Mouse (Mus musculus) stomach, postnatal 0 days (tissue): ENCODE results near the gene Tceanc. TPM values are rescaled to one million over a fixed set of nuclear protein-coding genes. Genes with fewer than 3 reads are reported as not detected.

Experiments used
- ATAC-seq: fragments of 200-750 bp; cut with Nextera tagmentation; 2 replicates; pipeline ENCODE4 v1.8.0; 2017; ENCODE audit not compliant: low FRiP score, low TSS enrichment
- DNase-seq: peaks from one replicate; pipeline ENCODE4 v3.0.0-alpha.2; 2016; ENCODE audit warnings: low spot score
- H3K27ac ChIP-seq: fragments of 300-500 bp; sonication (generic); replicated peaks from 2 replicates; pipeline ENCODE4 v1.5.1; 2014; ENCODE audit warnings: mild to moderate bottlenecking, control low read depth
- H3K27me3 ChIP-seq: fragments of 300-500 bp; sonication (generic); 2 replicates; pipeline ENCODE4 v1.6.1; 2014; ENCODE audit warnings: low read length; ENCODE audit not compliant: control insufficient read depth, insufficient read depth
- H3K36me3 ChIP-seq: fragments of 300-500 bp; sonication (generic); 2 replicates; pipeline ENCODE4 v1.6.1; 2014; ENCODE audit warnings: low read length, mixed read lengths; ENCODE audit not compliant: control insufficient read depth, insufficient read depth
- H3K4me1 ChIP-seq: fragments of 300-500 bp; sonication (generic); replicated peaks from 2 replicates; pipeline ENCODE4 v1.6.1; 2014; ENCODE audit warnings: antibody characterized with exemption; ENCODE audit not compliant: control insufficient read depth, insufficient read depth
- H3K4me2 ChIP-seq: fragments of 300-500 bp; sonication (generic); replicated peaks from 2 replicates; pipeline ENCODE4 v1.6.1; 2014; ENCODE audit warnings: low read depth, mild to moderate bottlenecking, control low read depth, moderate library complexity
- H3K4me3 ChIP-seq: fragments of 300-500 bp; sonication (generic); 2 replicates; pipeline ENCODE4 v1.5.1; 2014; ENCODE audit warnings: low read depth, low read length, control low read depth
- H3K9ac ChIP-seq: fragments of 300-500 bp; sonication (generic); 2 replicates; pipeline ENCODE4 v1.6.1; 2014; ENCODE audit warnings: mild to moderate bottlenecking, low read length, control low read depth, mixed read lengths
- H3K9me3 ChIP-seq: fragments of 300-500 bp; sonication (generic); 2 replicates; pipeline ENCODE4 v1.6.1; 2016; ENCODE audit warnings: low read length; ENCODE audit not compliant: control insufficient read depth
- CTCF ChIP-seq: IDR thresholded peaks from 2 replicates; pipeline ENCODE4 v1.5.1; 2016; ENCODE audit warnings: antibody characterized with exemption, low read depth, mild to moderate bottlenecking, moderate library complexity
- EP300 ChIP-seq: optimal IDR thresholded peaks from 2 replicates; pipeline ENCODE3; 2016; ENCODE audit warnings: antibody characterized with exemption
- WGBS: fragments of 180-500 bp; shearing (Covaris S2); extraction: QIAGEN DNeasy Blood & Tissue Kit; methylation state at CpG from one replicate; pipeline ENCODE4 v1.1.7; 2014; 5-methylcytosine and 5-hydroxymethylcytosine counted together
- polyA plus RNA-seq: library from polyadenylated mRNA; unstranded; fragments of >200 nt; fragmentation: Nextera tagmentation; extraction: Ambion mirVana; gene quantifications from 2 replicates; pipeline ENCODE4 v1.2.1, GENCODE M21; 2015

Tceanc gene
- polyA plus RNA-seq, 1 experiment from 2014 or later, result 4.1 TPM

DNA sequence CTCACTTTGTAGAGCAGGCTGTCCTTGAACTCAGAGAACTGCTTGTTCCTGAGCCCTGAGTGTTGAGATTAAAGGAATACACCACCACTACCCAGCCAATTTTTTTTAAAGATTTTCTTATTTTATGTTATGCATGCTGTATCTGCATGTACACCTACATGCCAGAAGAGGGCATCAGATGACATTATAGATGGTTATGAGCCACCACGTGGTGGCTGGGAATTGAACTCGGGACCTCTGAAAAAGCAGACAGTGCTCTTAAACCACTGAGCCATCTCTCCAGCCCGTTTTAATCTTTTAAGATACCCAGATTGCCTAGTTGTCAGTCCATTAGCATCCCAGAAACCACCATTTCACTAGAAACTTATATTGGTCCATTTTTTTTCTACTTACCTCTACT is 64.0 kb downstream of the Tceanc start:
- 75% methylated on average over 3 of the region's 3 CpGs for WGBS

DNA sequence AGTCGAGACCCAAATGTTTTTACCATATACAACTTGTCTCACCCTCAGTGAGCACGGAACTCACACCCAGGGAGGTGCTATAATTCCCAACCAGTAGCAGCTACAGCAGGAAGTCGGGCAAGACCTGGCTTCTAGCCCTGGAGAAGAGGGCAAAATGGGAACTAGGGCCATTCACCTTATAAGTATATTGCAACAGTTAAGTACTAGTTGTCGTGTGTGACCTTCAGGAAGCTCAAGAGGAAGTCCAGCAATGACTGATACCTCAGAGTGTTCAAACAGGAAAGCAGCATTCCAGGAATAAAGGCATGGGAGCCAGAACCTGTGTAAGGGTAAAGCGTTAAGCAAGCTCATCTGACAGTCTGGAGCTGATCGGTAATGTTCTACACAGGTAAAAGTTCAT is 64.8 kb downstream of the Tceanc start:
- H3K9me3 ChIP-seq, result no peaks in the 10 kb centered on the region
- TF ChIP-seq CTCF, result no peak
- no peak for TF ChIP-seq EP300
- no peak overlapping the region for H3K9ac ChIP-seq
- WGBS, result 74% methylated on average over 6 of the region's 6 CpGs
- no peak overlapping the region for H3K4me2 ChIP-seq
- no peaks in the 10 kb centered on the region for H3K36me3 ChIP-seq
- no peak overlapping the region for H3K27ac ChIP-seq
- DNase-seq, result no peak
- no peak for ATAC-seq
- no peaks in the 10 kb centered on the region for H3K4me1 ChIP-seq
- no peak overlapping the region for H3K4me3 ChIP-seq
- no peaks in the 10 kb centered on the region for H3K27me3 ChIP-seq

More for the DNA sequence above, 64.0 kb downstream of the Tceanc start:
- Histone ChIP-seq H3K27ac (no peak overlapping the region), H3K4me2 (no peak overlapping the region), H3K9me3 (no peaks in the 10 kb centered on the region), H3K36me3 (no peaks in the 10 kb centered on the region), H3K27me3 (no peaks in the 10 kb centered on the region), H3K4me3 (no peak overlapping the region), H3K9ac (no peak overlapping the region), H3K4me1 (no peaks in the 10 kb centered on the region)
- TF ChIP-seq EP300 (no peak), CTCF (no peak)
- ATAC-seq (no peak), DNase-seq (no peak)

Other genes starting within 250 kb of the Tceanc start
- gene Trappc2, start 78.0 kb downstream of the Tceanc start, polyA plus RNA-seq, result 28.3 and 28.5 TPM in 2 replicates
- gene Ofd1, start 77.9 kb downstream of the Tceanc start, polyA plus RNA-seq, result 4.9 and 5.3 TPM in 2 replicates
- gene Rab9, start 38.7 kb downstream of the Tceanc start, polyA plus RNA-seq, result 82.2 and 85.1 TPM in 2 replicates
- 21.2 and 25.4 TPM in 2 replicates for gene Egfl6, start 67.2 kb upstream of the Tceanc start, polyA plus RNA-seq